20 mouse cellular contexts compared by ENCODE assay signal in genomic region chr3:80514026-80514425, GRCm38 (mm10).
DNase-seq lines count a peak whose midpoint lies in the region; ATAC-seq and TF ChIP-seq lines count a peak whose summit lies in the region.
"Had no signal": no experiment of that assay in that cellular context is flagged by ENCODE, and none has a peak within 500 bp of the region (broad histone marks: within the 10 kb centered on the region; RNA-seq: fewer than 3 reads in every experiment).

No protein-coding gene starts in this region.

- intact Hi-C loops in left cerebral cortex, adult 2 months (cut with DNase I), result no loop called here
- intact Hi-C loops in left cerebral cortex, postnatal 10 days (cut with DNase I), result no loop called here

- TF ChIP-seq CTCF in left cerebral cortex, adult 2 months (IDR thresholded peaks at IDR 0.05), result no peak

- no peaks in the 10 kb centered on the region for H3K36me3 ChIP-seq in embryonic facial prominence, embryonic 11.5 days (replicated peaks; ENCODE audit: control insufficient read depth, insufficient read depth, low read depth, low read length)
- no peaks in the 10 kb centered on the region for H3K36me3 ChIP-seq in embryonic facial prominence, embryonic 10.5 days (replicated peaks)
- H3K36me3 ChIP-seq: forebrain, embryonic 10.5 days; limb, embryonic 10.5 days had no signal

- no peak overlapping the region for H3K27ac ChIP-seq in embryonic facial prominence, embryonic 11.5 days (replicated peaks; ENCODE audit: low read depth, low read length)
- H3K27ac ChIP-seq in embryonic facial prominence, embryonic 10.5 days (replicated peaks), result no peak overlapping the region
- H3K27ac ChIP-seq in left cerebral cortex, adult 2 months, result 0 out of 2 replicates have a peak overlapping the region, but pooled peaks have one; percentile 36
- H3K27ac ChIP-seq: forebrain, embryonic 10.5 days; heart, adult 2 months; kidney, postnatal 0 days; limb, embryonic 10.5 days had no signal

- ATAC-seq in embryonic facial prominence, embryonic 11.5 days (replicated peaks; ENCODE audit: insufficient number of reproducible peaks, low FRiP score, low TSS enrichment, low read depth), result no peak

- no peak overlapping the region for H3K9ac ChIP-seq in embryonic facial prominence, embryonic 11.5 days (replicated peaks; ENCODE audit: low read length)

- no peak overlapping the region for H3K4me3 ChIP-seq in embryonic facial prominence, embryonic 11.5 days (ENCODE audit: low read depth, low read length)
- H3K4me3 ChIP-seq in embryonic facial prominence, embryonic 10.5 days, result no peak overlapping the region
- no peak overlapping the region for H3K4me3 ChIP-seq in left cerebral cortex, adult 2 months
- H3K4me3 ChIP-seq: forebrain, embryonic 10.5 days; heart, adult 2 months; limb, embryonic 10.5 days had no signal

- H3K4me1 ChIP-seq in embryonic facial prominence, embryonic 11.5 days (ENCODE audit: control insufficient read depth, insufficient read depth, low read length), result no peaks in the 10 kb centered on the region
- no peaks in the 10 kb centered on the region for H3K4me1 ChIP-seq in embryonic facial prominence, embryonic 10.5 days
- H3K4me1 ChIP-seq: forebrain, embryonic 10.5 days had no signal

- WGBS in embryonic facial prominence, embryonic 11.5 days, result 39% methylated on average over 1 of the region's 1 CpGs
- 45% methylated on average over 1 of the region's 1 CpGs for WGBS in embryonic facial prominence, embryonic 10.5 days

- DNase-seq in embryonic facial prominence, embryonic 11.5 days (ENCODE audit: low spot score), result peak; percentile 3
- no peak for DNase-seq in embryonic facial prominence, embryonic 10.5 days (ENCODE audit: low spot score)
- no peak for DNase-seq in left cerebral cortex, adult 2 months (ENCODE audit: extremely low spot score in 1 of 2, low spot score in 2 of 2)
- no peak for DNase-seq in left cerebral cortex, postnatal 10 days (ENCODE audit: extremely low spot score in 1 of 2, low spot score in 2 of 2)
- peak; percentile 36 for DNase-seq in adrenal gland, adult 8-10 months
- peak; percentile 37 for DNase-seq in brain, adult 2 months (ENCODE audit: low read depth, low spot score)
- DNase-seq in layer of hippocampus, postnatal 25 days (ENCODE audit: extremely low spot score in 1 of 2, low spot score in 1 of 2), result no peak
- DNase-seq in spleen, adult 18-20 months, result no peak
- DNase-seq: cerebellum, adult 9-10 months; gastrocnemius, postnatal 25 days; heart, adult 2 months; kidney, adult 11 months; layer of hippocampus, postnatal 36 days; lung, adult 2 months; lung, postnatal 36 days; thymus, adult 2 months had no signal

- no peak overlapping the region for H3K4me2 ChIP-seq in embryonic facial prominence, embryonic 11.5 days (ENCODE audit: low read depth, low read length)
- H3K4me2 ChIP-seq: liver, embryonic 11.5 days had no signal

- no peaks in the 10 kb centered on the region for H3K27me3 ChIP-seq in embryonic facial prominence, embryonic 11.5 days (ENCODE audit: control insufficient read depth, insufficient read depth, low read length)
- no peaks in the 10 kb centered on the region for H3K27me3 ChIP-seq in embryonic facial prominence, embryonic 10.5 days (replicated peaks; ENCODE audit: low read depth, poor library complexity, severe bottlenecking)

- no peaks in the 10 kb centered on the region for H3K9me3 ChIP-seq in embryonic facial prominence, embryonic 11.5 days (replicated peaks; ENCODE audit: control insufficient read depth, low read length)
- no peaks in the 10 kb centered on the region for H3K9me3 ChIP-seq in embryonic facial prominence, embryonic 10.5 days
- H3K9me3 ChIP-seq: forebrain, embryonic 10.5 days; limb, embryonic 10.5 days had no signal

Comparison
In these comparisons a context has a peak if more than half of its experiments do, and no peak if none do; other contexts are left out.
1. DNase-seq: peak in embryonic facial prominence, embryonic 11.5 days (single experiment), adrenal gland, adult 8-10 months (single experiment) and brain, adult 2 months (single experiment); none in embryonic facial prominence, embryonic 10.5 days (single experiment), left cerebral cortex, adult 2 months (0 of 2), left cerebral cortex, postnatal 10 days (0 of 2), layer of hippocampus, postnatal 25 days (0 of 2) and spleen, adult 18-20 months (0 of 2).